Mouse (Mus musculus): ENCODE results near the gene Rgcc. TPM values are rescaled to one million over a fixed set of nuclear protein-coding genes. Genes with fewer than 3 reads are reported as not detected.

Rgcc gene
- polyA plus RNA-seq, 1 experiment, result 91.9 TPM

- Histone ChIP-seq H3K4me3 (ENCODE audit: insufficient read depth, low read depth, low read length) (no peak overlapping the region), H3K36me3 (ENCODE audit: control insufficient read depth, insufficient read depth, low read length) (no peaks in the 10 kb centered on the region; the same call in 1 of the 2 replicates), H3K27ac (ENCODE audit: insufficient read depth, low read depth, low read length) (peak overlapping the region; percentile 51; the same call in 1 of the 2 replicates), H3K4me1 (ENCODE audit: control insufficient read depth, insufficient read depth, low read length) (no peaks in the 10 kb centered on the region), H3K27me3 (replicated peaks; ENCODE audit: control insufficient read depth, insufficient read depth, low read length) (no peaks in the 10 kb centered on the region)
- TF ChIP-seq POLR2A (IDR thresholded peaks at IDR 0.05; ENCODE audit: low read depth, low read length) (no peak), CTCF (conservative IDR thresholded peaks at IDR 0.05; ENCODE audit: insufficient read depth, insufficient read length, low read depth, low read length) (no peak)
- DNase-seq, result no peak
- WGBS, result 69% methylated on average over 5 of the region's 5 CpGs
Observed at GRCm38 (mm10) chr14:79294950-79295349, 6.5 kb downstream of the Rgcc start.

GRCm38 (mm10) chr14:79294051-79294814 lies 7.2 kb downstream of the Rgcc start:
- no peaks in the 10 kb centered on the region for H3K27me3 ChIP-seq (replicated peaks; ENCODE audit: control insufficient read depth, insufficient read depth, low read length)
- peak overlapping the region; percentile 25 for H3K27ac ChIP-seq (ENCODE audit: insufficient read depth, low read depth, low read length)
- 65% methylated on average over 8 of the region's 8 CpGs for WGBS
- no peak for TF ChIP-seq CTCF (conservative IDR thresholded peaks at IDR 0.05; ENCODE audit: insufficient read depth, insufficient read length, low read depth, low read length)
- no peak for TF ChIP-seq POLR2A (IDR thresholded peaks at IDR 0.05; ENCODE audit: low read depth, low read length)
- no peaks in the 10 kb centered on the region for H3K4me1 ChIP-seq (ENCODE audit: control insufficient read depth, insufficient read depth, low read length)
- H3K4me3 ChIP-seq (ENCODE audit: insufficient read depth, low read depth, low read length), result no peak overlapping the region
- H3K36me3 ChIP-seq (ENCODE audit: control insufficient read depth, insufficient read depth, low read length), result no peaks in the 10 kb centered on the region
- no peak for DNase-seq

GRCm38 (mm10) chr14:79293119-79293780 lies 8.2 kb downstream of the Rgcc start:
- Histone ChIP-seq H3K27me3 (replicated peaks; ENCODE audit: control insufficient read depth, insufficient read depth, low read length) (no peaks in the 10 kb centered on the region), H3K4me3 (ENCODE audit: insufficient read depth, low read depth, low read length) (no peak overlapping the region), H3K27ac (ENCODE audit: insufficient read depth, low read depth, low read length) (peak overlapping the region; percentile 39; the same call in 1 of the 2 replicates), H3K4me1 (ENCODE audit: control insufficient read depth, insufficient read depth, low read length) (no peaks in the 10 kb centered on the region), H3K36me3 (ENCODE audit: control insufficient read depth, insufficient read depth, low read length) (no peaks in the 10 kb centered on the region)
- TF ChIP-seq CTCF (conservative IDR thresholded peaks at IDR 0.05; ENCODE audit: insufficient read depth, insufficient read length, low read depth, low read length) (no peak), POLR2A (IDR thresholded peaks at IDR 0.05; ENCODE audit: low read depth, low read length) (no peak)
- 33% methylated on average over 14 of the region's 16 CpGs for WGBS
- peak; percentile 81 for DNase-seq

- TF ChIP-seq POLR2A (IDR thresholded peaks at IDR 0.05; ENCODE audit: low read depth, low read length), result no peak
- no peak for TF ChIP-seq CTCF (conservative IDR thresholded peaks at IDR 0.05; ENCODE audit: insufficient read depth, insufficient read length, low read depth, low read length)
- Histone ChIP-seq H3K27ac (ENCODE audit: insufficient read depth, low read depth, low read length) (no peak overlapping the region), H3K4me1 (ENCODE audit: control insufficient read depth, insufficient read depth, low read length) (no peaks in the 10 kb centered on the region), H3K27me3 (replicated peaks; ENCODE audit: control insufficient read depth, insufficient read depth, low read length) (no peaks in the 10 kb centered on the region), H3K4me3 (ENCODE audit: insufficient read depth, low read depth, low read length) (no peak overlapping the region), H3K36me3 (ENCODE audit: control insufficient read depth, insufficient read depth, low read length) (no peaks in the 10 kb centered on the region)
- DNase-seq, result no peak
- 97% methylated on average over 4 of the region's 4 CpGs for WGBS
Observed at GRCm38 (mm10) chr14:79291629-79292028, 9.8 kb downstream of the Rgcc start.

GRCm38 (mm10) chr14:79290683-79291425 lies 10.6 kb downstream of the Rgcc start:
- no peak for DNase-seq
- Histone ChIP-seq H3K36me3 (ENCODE audit: control insufficient read depth, insufficient read depth, low read length) (no peaks in the 10 kb centered on the region), H3K4me3 (ENCODE audit: insufficient read depth, low read depth, low read length) (no peak overlapping the region), H3K27me3 (replicated peaks; ENCODE audit: control insufficient read depth, insufficient read depth, low read length) (no peaks in the 10 kb centered on the region), H3K27ac (ENCODE audit: insufficient read depth, low read depth, low read length) (peak overlapping the region; percentile 7; the same call in 1 of the 2 replicates), H3K4me1 (ENCODE audit: control insufficient read depth, insufficient read depth, low read length) (no peaks in the 10 kb centered on the region)
- WGBS, result 63% methylated on average over 15 of the region's 15 CpGs
- TF ChIP-seq POLR2A (IDR thresholded peaks at IDR 0.05; ENCODE audit: low read depth, low read length) (no peak), CTCF (conservative IDR thresholded peaks at IDR 0.05; ENCODE audit: insufficient read depth, insufficient read length, low read depth, low read length) (no peak)

- WGBS, result 56% methylated on average over 9 of the region's 9 CpGs
- TF ChIP-seq POLR2A (IDR thresholded peaks at IDR 0.05; ENCODE audit: low read depth, low read length) (no peak), CTCF (conservative IDR thresholded peaks at IDR 0.05; ENCODE audit: insufficient read depth, insufficient read length, low read depth, low read length) (no peak)
- Histone ChIP-seq H3K27ac (ENCODE audit: insufficient read depth, low read depth, low read length) (no peak overlapping the region), H3K27me3 (replicated peaks; ENCODE audit: control insufficient read depth, insufficient read depth, low read length) (no peaks in the 10 kb centered on the region), H3K4me3 (ENCODE audit: insufficient read depth, low read depth, low read length) (no peak overlapping the region), H3K36me3 (ENCODE audit: control insufficient read depth, insufficient read depth, low read length) (no peaks in the 10 kb centered on the region), H3K4me1 (ENCODE audit: control insufficient read depth, insufficient read depth, low read length) (no peaks in the 10 kb centered on the region)
- no peak for DNase-seq
Observed at GRCm38 (mm10) chr14:79289909-79290308, 11.5 kb downstream of the Rgcc start.

Data from kidney, adult 2 months (tissue).